Mouse (Mus musculus) thymus, adult 2 months (tissue): ENCODE measurements around the gene Fpgs.

Experiments
- CTCF ChIP-seq: fragments of 200-500 bp; IDR thresholded peaks from 2 replicates; pipeline ENCODE4 v1.5.1; 2012; ENCODE audit warnings: mild to moderate bottlenecking, control low read depth, low read length, moderate library complexity, borderline replicate concordance; ENCODE audit not compliant: control insufficient read depth, poor library complexity, insufficient read depth; ENCODE audit errors: extremely low read depth
- POLR2A ChIP-seq: fragments of 200-500 bp; IDR thresholded peaks from 2 replicates; pipeline ENCODE4 v1.6.1; 2012; ENCODE audit warnings: mild to moderate bottlenecking, low read length, control low read depth, moderate library complexity; ENCODE audit not compliant: control insufficient read depth, poor library complexity, insufficient read depth; ENCODE audit errors: extremely low read depth

GRCm38 (mm10) chr2:32734933-32735332 lies 31.0 kb upstream of the Fpgs start:
- TF ChIP-seq CTCF = no peak
- no peak for TF ChIP-seq POLR2A
